Mouse (Mus musculus) heart, postnatal 0 days (tissue): ENCODE measurements at regions not wholly inside any gene's neighbourhood (a gene's known extent, or its start where the extent isn't known, plus 50 kb on each side); places are given as distances from the start of the nearest gene placed in this dataset.

ENCODE experiments used
- ATAC-seq: fragments of 200-750 bp; cut with Nextera tagmentation; 2 replicates; pipeline ENCODE4 v1.8.0; 2017; ENCODE audit warnings: low read depth, moderate number of reproducible peaks, moderate library complexity; ENCODE audit not compliant: insufficient read depth
- DNase-seq: peaks from one replicate; pipeline ENCODE4 v3.0.0-alpha.2; 2016; ENCODE audit warnings: low spot score
- H3K27ac ChIP-seq: fragments of 300-500 bp; sonication (generic); 2 replicates; pipeline ENCODE4 v1.5.1; 2014; ENCODE audit warnings: low read depth, mild to moderate bottlenecking
- H3K27me3 ChIP-seq: fragments of 300-500 bp; sonication (generic); 2 replicates; pipeline ENCODE4 v1.6.1; 2014; ENCODE audit warnings: low read length, mixed read lengths; ENCODE audit not compliant: control insufficient read depth, insufficient read depth
- H3K36me3 ChIP-seq: fragments of 300-500 bp; sonication (generic); replicated peaks from 2 replicates; pipeline ENCODE4 v1.6.1; 2014; ENCODE audit warnings: low read length, mixed read lengths; ENCODE audit not compliant: control insufficient read depth, insufficient read depth
- H3K4me1 ChIP-seq: fragments of 300-500 bp; sonication (generic); 2 replicates; pipeline ENCODE4 v1.6.1; 2014; ENCODE audit warnings: antibody characterized with exemption; ENCODE audit not compliant: control insufficient read depth, insufficient read depth
- H3K4me2 ChIP-seq: fragments of 300-500 bp; sonication (generic); 2 replicates; pipeline ENCODE4 v1.6.1; 2014; ENCODE audit warnings: low read depth, mild to moderate bottlenecking, low read length, moderate library complexity
- H3K4me3 ChIP-seq: fragments of 300-500 bp; sonication (generic); 2 replicates; pipeline ENCODE4 v1.5.1; 2014; ENCODE audit warnings: low read depth, low read length
- H3K9ac ChIP-seq: fragments of 300-500 bp; sonication (generic); replicated peaks from 2 replicates; pipeline ENCODE4 v1.6.1; 2014; ENCODE audit warnings: low read depth, low read length, mixed read lengths
- H3K9me3 ChIP-seq: fragments of 300-500 bp; sonication (generic); replicated peaks from 2 replicates; pipeline ENCODE4 v1.6.1; 2016; ENCODE audit warnings: low read length; ENCODE audit not compliant: control insufficient read depth
- CTCF ChIP-seq: IDR thresholded peaks from 2 replicates; pipeline ENCODE4 v1.5.1; 2016; ENCODE audit warnings: antibody characterized with exemption, control low read depth, low read depth
- EP300 ChIP-seq: IDR thresholded peaks from 2 replicates; pipeline ENCODE4 v1.6.1; 2016; ENCODE audit warnings: antibody characterized with exemption, low read depth
- WGBS: fragments of 180-500 bp; shearing (Covaris S2); extraction: QIAGEN DNeasy Blood & Tissue Kit; methylation state at CpG from one replicate; pipeline ENCODE4 v1.1.7; 2014; 5-methylcytosine and 5-hydroxymethylcytosine counted together

- Histone ChIP-seq H3K9ac (no peak overlapping the region), H3K27ac (no peak overlapping the region), H3K9me3 (no peaks in the 10 kb centered on the region), H3K4me2 (no peak overlapping the region), H3K27me3 (no peaks in the 10 kb centered on the region), H3K36me3 (no peaks in the 10 kb centered on the region), H3K4me1 (no peaks in the 10 kb centered on the region), H3K4me3 (no peak overlapping the region)
- DNase-seq (no peak), ATAC-seq (no peak)
- no peak for TF ChIP-seq EP300
- no peak for TF ChIP-seq CTCF
- WGBS, result 76% methylated on average over 6 of the region's 6 CpGs
These were observed 51.7 kb upstream of the 1700066M21Rik start for GRCm38 (mm10) chr1:57325585-57326165.
